Mouse (Mus musculus) C2C12 (cell line): ENCODE data around the gene Adal.

Experiments used
- CTCF ChIP-seq: IDR thresholded peaks from one replicate; pipeline ENCODE4 v1.5.1; 2011; ENCODE audit not compliant: control insufficient read depth, insufficient read depth, insufficient read length
- MYOD1 ChIP-seq: IDR thresholded peaks from one replicate; pipeline ENCODE4 v1.6.1; 2011; ENCODE audit warnings: low read depth; ENCODE audit not compliant: control insufficient read depth, insufficient read length
- USF1 ChIP-seq: IDR thresholded peaks from one replicate; pipeline ENCODE4 v1.6.1; 2011; ENCODE audit warnings: low read depth, mild to moderate bottlenecking, control low read depth, moderate library complexity

DNA sequence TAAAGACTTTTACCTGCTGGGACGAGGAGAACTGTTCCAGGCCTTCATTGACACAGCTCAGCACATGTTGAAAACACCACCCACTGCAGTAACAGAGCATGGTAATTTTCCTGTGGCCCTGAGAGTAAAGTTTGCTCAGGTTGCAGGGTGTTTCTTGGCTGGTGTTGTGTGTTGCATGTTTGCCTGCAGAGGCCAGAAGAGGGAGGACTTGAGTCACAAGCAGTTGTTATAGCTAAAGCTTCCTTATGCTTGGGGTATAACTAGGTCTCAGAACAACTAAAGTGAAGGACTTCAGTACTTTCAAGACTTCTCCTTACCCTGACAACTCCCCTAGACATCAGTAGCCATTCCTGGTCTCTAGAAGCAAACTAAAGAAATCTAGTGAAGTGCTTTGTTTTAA is 48.3 kb downstream of the Adal start:
- no peak for TF ChIP-seq CTCF
- TF ChIP-seq USF1: no peak
- no peak for TF ChIP-seq MYOD1
